Mouse (Mus musculus): ENCODE data around the gene Far2.
"Not testable (repeated sequence)": the region's sequence is repeated elsewhere in the genome, so short reads cannot be mapped to it uniquely, and the experiment has no call there.

Far2 gene

GRCm38 (mm10) chr6:148117696-148118095 is 70.6 kb downstream of the Far2 start:
- DNase-seq (ENCODE audit: low spot score), result no peak

- no peak for DNase-seq (ENCODE audit: low spot score)
Observed at GRCm38 (mm10) chr6:148120703-148121102, 73.6 kb downstream of the Far2 start.

- DNase-seq (ENCODE audit: low spot score), result not testable (repeated sequence)
Observed at GRCm38 (mm10) chr6:148126851-148127250, 79.8 kb downstream of the Far2 start.

GRCm38 (mm10) chr6:148132314-148132713 is 85.3 kb downstream of the Far2 start:
- no peak for DNase-seq (ENCODE audit: low spot score)

- no peak for DNase-seq (ENCODE audit: low spot score)
Observed at GRCm38 (mm10) chr6:148133536-148133935, 86.5 kb downstream of the Far2 start.

- DNase-seq (ENCODE audit: low spot score), result peak; percentile 74
Observed at GRCm38 (mm10) chr6:148135769-148136382, 88.8 kb downstream of the Far2 start.

GRCm38 (mm10) chr6:148139288-148139995 is 92.4 kb downstream of the Far2 start:
- DNase-seq (ENCODE audit: low spot score), result no peak

GRCm38 (mm10) chr6:148141874-148142273 is 94.8 kb downstream of the Far2 start:
- no peak for DNase-seq (ENCODE audit: low spot score)

- DNase-seq (ENCODE audit: low spot score), result no peak
Observed at GRCm38 (mm10) chr6:148142421-148142820, 95.4 kb downstream of the Far2 start.

GRCm38 (mm10) chr6:148152305-148152704 is 105.2 kb downstream of the Far2 start:
- not testable (repeated sequence) for DNase-seq (ENCODE audit: low spot score)

- DNase-seq (ENCODE audit: low spot score), result no peak
Observed at GRCm38 (mm10) chr6:148172904-148173303, 125.8 kb downstream of the Far2 start.

GRCm38 (mm10) chr6:148185694-148186093 is 138.6 kb downstream of the Far2 start:
- DNase-seq (ENCODE audit: low spot score), result no peak

GRCm38 (mm10) chr6:148193972-148194701 is 147.1 kb downstream of the Far2 start:
- no peak for DNase-seq (ENCODE audit: low spot score)

- DNase-seq (ENCODE audit: low spot score), result no peak
Observed at GRCm38 (mm10) chr6:148199177-148199576, 152.1 kb downstream of the Far2 start.

GRCm38 (mm10) chr6:148199729-148200128 is 152.7 kb downstream of the Far2 start:
- DNase-seq (ENCODE audit: low spot score), result no peak

- no peak for DNase-seq (ENCODE audit: low spot score)
Observed at GRCm38 (mm10) chr6:148205134-148205533, 158.1 kb downstream of the Far2 start.

GRCm38 (mm10) chr6:148207522-148207921 is 160.5 kb downstream of the Far2 start:
- DNase-seq (ENCODE audit: low spot score), result no peak

- DNase-seq (ENCODE audit: low spot score), result no peak
Observed at GRCm38 (mm10) chr6:148211391-148211876, 164.4 kb downstream of the Far2 start.

GRCm38 (mm10) chr6:148211897-148212680 is 165.0 kb downstream of the Far2 start, which contains the start of gene Ergic2:
Ergic2 (minus strand) TSS chr6:148212374.
- DNase-seq (ENCODE audit: low spot score), result peak; percentile 93

GRCm38 (mm10) chr6:148214765-148215164 is 167.7 kb downstream of the Far2 start:
- DNase-seq (ENCODE audit: low spot score), result peak; percentile 13

GRCm38 (mm10) chr6:148216752-148217151 is 169.7 kb downstream of the Far2 start:
- DNase-seq (ENCODE audit: low spot score), result no peak
